Mouse (Mus musculus) heart, adult 9 months (tissue): ENCODE data around the gene Gm8857.
"Not testable (repeated sequence)": the region's sequence is repeated elsewhere in the genome, so short reads cannot be mapped to it uniquely, and the experiment has no call there.

Experiments used
- DNase-seq, 2 experiments: peaks; one replicate each; pipeline ENCODE4 v3.0.0; 2022; ENCODE audit warnings: low spot score in 2 of 2

Gene Gm8857

GRCm38 (mm10) chr5:10947505-10947904, at the start of gene Gm8857, which contains the start of gene Gm8871:
Gm8857 (plus strand) TSS chr5:10947807.
Gm8871 (plus strand) TSS chr5:10947805.
- DNase-seq = not testable (repeated sequence)

GRCm38 (mm10) chr5:10953512-10953911, 5.9 kb downstream of the Gm8857 start:
- not testable (repeated sequence) for DNase-seq

- not testable (repeated sequence) for DNase-seq
These were observed 10.4 kb downstream of the Gm8857 start for GRCm38 (mm10) chr5:10958057-10958456.
